Mouse (Mus musculus): Measurements from ENCODE around the gene Hoxd12. TPM values are rescaled to one million over a fixed set of nuclear protein-coding genes. Genes with fewer than 3 reads are reported as not detected.

Hoxd12 gene
- polyA plus RNA-seq (2015; fragmentation: Nextera tagmentation; extraction: Ambion mirVana), result not detected in 2 replicates

DNA sequence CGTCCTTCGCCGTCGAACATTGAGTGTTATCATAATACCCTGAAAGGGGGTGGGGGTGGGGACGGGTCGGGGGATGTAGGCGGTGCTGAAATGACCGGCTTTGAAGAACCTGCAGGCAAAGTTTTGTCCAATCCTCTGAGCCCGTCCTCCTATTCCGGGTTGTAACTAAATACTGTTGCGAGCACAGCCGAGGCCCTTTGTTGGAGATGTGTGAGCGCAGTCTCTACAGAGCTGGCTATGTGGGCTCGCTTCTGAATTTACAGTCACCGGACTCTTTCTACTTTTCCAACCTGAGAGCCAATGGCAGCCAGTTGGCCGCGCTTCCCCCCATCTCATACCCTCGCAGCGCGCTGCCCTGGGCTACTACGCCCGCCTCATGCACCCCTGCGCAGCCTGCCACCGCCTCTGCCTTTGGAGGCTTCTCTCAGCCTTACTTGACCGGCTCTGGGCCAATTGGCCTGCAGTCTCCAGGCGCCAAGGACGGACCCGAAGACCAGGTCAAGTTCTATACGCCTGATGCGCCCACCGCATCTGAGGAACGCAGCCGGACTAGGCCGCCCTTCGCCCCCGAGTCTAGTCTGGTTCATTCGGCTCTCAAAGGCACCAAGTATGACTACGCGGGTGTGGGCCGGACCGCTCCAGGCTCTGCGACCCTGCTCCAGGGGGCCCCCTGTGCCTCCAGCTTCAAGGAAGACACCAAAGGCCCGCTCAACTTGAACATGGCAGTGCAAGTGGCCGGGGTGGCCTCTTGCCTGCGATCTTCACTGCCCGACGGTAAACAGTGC is at the start of gene Hoxd12:
TSS of gene Hoxd12 (plus strand) at position 133 of the 785 bp plus-strand sequence.
- no peak for DNase-seq (ENCODE audit: low spot score)

- no peak for DNase-seq (ENCODE audit: low spot score)
These were observed 39.4 kb upstream of the Hoxd12 start for GRCm38 (mm10) chr2:74635412-74635811.

DNA sequence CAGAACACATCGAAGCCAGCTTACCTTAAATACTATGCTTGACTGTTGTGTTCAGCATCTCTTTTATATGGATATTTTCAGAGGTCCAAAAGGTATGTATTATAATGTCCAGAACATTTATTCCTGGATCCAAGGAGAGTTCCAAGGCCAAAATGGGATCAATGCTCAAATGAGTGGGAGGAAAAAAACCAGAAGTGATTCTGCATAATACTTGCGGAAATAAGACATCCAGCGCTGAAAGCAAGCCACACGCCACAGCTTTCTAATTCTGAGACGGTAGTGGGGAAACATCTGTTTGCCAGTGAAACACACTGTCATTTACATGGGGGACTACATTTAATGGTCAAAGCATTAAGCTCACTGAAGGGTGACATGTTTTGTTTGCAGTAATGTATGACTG is 32.4 kb upstream of the Hoxd12 start:
- DNase-seq (ENCODE audit: low spot score), result no peak

- DNase-seq (ENCODE audit: low spot score), result no peak
These were observed 29.2 kb upstream of the Hoxd12 start for GRCm38 (mm10) chr2:74645631-74646030.

DNA sequence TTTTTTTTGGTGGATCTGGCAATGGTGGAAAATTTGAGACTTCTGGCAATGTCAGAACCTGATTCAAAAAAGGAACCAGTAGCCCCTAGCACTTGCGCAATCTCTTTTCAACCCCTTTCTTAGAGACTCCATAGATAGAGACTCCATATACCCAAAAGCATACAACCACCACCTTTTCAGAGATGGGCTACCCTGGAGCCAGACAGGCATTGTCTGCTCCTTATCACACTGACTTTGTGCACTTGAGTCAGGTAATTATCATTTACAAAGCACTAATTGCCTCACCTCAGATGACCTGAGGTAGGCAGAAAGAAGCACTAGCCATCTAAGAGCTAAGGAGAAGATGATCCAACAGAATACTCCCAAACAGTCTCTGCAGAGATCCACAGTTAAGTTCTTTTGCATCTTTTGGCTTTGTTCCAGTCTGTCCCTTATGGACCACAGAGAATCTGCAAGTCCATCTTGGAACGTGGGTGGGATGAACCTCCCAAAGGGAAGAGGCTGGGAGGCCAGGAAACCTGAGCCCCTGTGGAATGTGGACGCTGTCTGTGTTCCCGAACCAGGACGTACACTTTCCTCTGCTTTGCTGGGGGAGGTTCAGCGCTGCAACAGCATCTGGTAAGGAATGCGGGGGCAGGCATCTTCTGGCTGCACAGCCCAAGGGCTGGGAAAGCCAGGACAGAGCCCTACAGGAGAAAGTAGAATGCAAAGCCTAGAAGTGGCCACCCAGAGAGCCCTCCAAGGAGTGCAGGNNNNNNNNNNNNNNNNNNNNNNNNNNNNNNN is 27.5 kb upstream of the Hoxd12 start:
- DNase-seq (ENCODE audit: low spot score), result no peak

- DNase-seq (ENCODE audit: low spot score), result no peak
These were observed 21.8 kb upstream of the Hoxd12 start for GRCm38 (mm10) chr2:74652996-74653340.

DNA sequence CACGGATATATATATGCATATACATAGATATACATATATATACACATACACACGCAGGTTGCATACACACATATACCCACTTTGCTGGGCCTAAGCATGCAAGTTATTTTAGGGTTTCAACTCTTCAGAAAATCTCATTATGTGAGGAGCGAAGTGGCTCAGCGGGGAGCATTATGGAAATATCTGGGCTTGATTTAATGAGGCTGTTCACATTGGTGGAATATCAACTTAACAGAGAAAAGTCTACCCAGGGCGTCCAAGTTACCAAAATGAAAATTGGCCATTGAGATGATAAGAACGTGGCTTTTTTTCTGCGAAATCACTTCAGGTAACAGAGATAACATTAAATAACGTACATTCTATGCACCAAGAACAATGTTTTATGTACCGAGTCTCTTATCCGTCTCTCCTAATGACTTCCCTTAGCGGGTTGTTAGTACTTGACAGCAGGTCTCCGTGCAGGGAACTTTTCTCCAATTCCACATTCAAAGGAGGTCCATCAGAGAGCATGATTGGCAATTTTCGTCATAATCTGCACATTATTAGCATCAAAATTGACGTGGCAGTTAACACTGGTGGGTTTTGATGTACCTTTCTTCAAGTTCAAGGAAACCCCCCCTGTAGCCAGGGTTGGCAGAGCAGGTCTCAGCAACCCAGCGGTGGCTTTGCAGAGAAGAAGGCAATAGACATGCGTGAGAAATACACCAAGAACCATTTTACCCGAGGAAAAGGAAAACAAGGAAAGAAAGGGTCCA is 20.9 kb upstream of the Hoxd12 start:
- no peak for DNase-seq (ENCODE audit: low spot score)

GRCm38 (mm10) chr2:74654743-74655419 is 19.9 kb upstream of the Hoxd12 start:
- DNase-seq (ENCODE audit: low spot score), result no peak

DNA sequence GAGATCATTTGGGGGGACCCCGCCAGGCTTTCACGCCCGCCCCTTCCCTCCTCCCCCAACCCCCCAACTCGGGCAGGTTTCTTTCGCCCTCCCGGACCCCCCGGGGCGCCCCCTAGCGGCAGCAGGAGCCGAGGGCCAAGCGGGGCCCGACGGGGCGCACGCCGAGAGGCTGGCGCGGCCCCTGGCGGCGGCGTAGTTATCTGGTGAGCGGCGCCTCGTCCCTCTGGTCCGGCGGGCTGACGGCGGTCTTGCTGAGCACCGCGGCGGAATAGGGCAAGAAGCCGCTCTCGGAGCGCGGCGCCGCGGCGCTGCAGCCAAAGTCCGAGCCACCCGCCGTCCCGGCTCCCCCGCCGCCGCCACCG is 19.4 kb upstream of the Hoxd12 start:
- no peak for DNase-seq (ENCODE audit: low spot score)

DNA sequence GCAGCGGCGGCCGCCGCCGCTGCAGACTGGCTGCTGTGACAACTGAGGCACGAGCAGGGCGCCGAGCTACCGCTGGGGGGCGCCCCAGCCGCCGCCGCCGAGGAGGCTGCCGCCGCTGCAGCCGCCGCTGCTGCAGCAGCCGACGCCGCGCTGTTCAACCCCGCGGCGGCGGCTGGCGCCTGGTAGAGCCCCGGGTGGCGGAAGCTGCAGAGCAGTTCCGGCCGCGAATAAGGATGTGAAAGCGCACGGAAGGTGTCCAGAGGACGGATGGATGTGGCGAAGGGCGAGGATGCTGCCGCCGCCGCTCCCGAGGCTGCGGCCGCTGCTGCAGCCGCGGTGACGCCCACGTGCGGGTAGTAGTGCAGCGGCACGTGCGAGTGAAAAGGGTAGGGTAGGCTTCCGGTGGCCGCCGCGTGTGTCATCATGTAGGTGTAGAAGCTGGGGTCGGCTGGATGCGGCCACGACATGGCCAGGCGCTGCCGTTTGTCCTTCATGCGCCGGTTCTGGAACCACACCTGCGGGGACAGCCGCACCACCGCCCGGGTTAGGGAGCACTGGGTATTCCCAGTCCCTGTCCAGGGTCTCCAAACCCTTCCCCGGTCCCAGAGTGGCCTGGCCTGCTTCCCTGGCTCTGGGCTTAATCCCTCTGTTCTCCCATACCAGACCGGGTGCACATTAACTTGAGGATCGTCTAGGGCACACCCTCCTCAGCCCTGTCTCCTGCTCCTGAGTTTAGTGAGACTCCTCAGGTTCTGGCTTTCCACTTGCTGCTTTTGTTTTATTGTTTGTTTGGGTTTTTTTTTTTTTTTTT is 18.8 kb upstream of the Hoxd12 start:
- DNase-seq (ENCODE audit: low spot score), result peak; percentile 49

DNA sequence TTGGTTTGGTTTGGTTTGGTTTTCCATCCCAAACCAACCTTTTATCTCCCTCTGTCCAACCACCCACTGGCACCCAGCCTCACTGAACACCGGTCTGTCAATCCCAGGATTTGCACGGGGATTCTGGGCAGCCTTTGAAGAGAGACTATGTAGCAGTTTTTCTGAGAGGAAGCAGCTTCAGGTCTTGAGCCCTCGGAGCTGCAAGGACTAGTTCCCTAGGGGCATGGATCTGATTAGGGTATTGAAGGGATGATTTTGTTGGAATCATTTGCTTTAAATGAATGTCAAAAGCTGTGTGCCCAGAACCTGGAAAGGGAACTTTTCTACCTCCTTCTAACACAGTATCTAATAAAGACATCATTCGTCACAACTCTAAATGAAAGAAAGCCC is 18.2 kb upstream of the Hoxd12 start:
- no peak for DNase-seq (ENCODE audit: low spot score)

DNA sequence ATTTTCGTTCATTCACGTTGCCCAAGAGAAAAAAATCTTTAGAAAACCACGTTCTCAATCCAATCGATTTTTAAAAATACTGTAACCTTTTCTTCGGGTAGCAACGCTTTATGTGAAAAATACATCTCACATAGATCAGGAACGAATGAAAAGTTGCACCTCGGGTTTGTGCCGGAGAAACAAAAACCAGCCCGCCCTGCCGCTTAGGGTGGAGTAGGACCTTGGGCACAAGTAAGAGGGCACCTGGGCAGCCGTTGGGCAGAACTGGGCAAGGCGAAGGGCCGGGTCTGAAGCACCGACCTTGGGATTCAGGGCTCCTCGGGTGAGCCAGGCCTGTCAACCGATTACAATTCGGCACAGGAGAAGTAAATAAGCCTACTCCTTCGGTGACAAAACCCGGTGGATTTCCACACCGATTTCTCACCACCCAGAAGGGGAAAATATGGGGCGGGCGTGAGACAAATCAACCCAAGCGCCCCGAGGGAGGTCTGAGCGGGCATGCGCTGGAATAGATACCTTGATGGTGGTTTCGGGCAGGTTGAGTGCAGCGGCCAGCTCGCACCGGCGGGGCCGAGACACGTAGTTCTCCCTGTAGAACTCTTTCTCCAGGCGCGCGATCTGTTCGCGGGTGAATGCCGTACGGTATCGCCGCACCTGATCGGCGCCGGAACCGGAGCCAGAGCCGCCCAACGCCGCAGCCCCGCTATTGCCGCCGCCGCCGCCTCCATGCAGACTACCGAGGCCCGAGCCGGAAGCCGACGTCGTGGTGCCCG is 17.4 kb upstream of the Hoxd12 start:
- peak; percentile 24 for DNase-seq (ENCODE audit: low spot score)

GRCm38 (mm10) chr2:74658024-74658666 is 16.7 kb upstream of the Hoxd12 start:
- no peak for DNase-seq (ENCODE audit: low spot score)

DNA sequence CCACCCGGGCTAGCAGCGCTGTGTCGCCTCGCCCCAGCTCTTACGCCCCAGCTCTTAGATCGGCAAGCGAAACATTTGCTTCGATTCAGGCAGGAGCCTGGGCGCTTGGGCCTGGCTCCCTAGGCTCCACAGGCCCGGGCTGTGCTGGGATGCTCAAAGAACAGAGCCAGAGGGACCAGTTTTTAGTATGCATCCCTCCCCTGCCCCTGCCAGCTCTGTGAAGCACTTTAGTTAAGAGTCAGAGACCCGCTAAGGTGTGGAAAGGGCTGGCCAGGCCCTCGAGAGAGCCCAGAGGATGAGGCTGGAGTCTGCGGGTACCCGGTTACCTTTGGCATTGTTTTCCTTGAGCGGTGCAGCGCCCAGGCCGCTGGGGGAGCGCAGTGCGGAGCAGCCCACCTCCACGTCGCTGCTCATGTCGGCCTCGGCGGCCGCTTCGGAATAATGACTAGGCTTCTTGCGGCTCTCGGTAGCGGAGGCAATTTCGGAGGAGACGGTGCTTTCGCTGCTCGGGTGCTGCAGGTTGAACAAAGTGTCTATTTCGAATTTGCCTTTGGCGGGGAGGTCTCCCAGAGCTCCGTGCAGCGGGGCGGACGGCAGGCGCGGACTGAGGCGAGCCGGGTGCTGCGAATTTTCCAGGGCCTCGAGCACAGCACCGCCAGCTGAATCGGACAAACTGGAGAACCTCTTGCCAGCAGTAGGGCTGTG is 16.0 kb upstream of the Hoxd12 start:
- no peak for DNase-seq (ENCODE audit: low spot score)

- DNase-seq (ENCODE audit: low spot score), result no peak
These were observed 15.3 kb upstream of the Hoxd12 start, which contains the start of gene Evx2 for GRCm38 (mm10) chr2:74659507-74660005. Gene Evx2 (minus strand): TSS chr2:74659557.

DNA sequence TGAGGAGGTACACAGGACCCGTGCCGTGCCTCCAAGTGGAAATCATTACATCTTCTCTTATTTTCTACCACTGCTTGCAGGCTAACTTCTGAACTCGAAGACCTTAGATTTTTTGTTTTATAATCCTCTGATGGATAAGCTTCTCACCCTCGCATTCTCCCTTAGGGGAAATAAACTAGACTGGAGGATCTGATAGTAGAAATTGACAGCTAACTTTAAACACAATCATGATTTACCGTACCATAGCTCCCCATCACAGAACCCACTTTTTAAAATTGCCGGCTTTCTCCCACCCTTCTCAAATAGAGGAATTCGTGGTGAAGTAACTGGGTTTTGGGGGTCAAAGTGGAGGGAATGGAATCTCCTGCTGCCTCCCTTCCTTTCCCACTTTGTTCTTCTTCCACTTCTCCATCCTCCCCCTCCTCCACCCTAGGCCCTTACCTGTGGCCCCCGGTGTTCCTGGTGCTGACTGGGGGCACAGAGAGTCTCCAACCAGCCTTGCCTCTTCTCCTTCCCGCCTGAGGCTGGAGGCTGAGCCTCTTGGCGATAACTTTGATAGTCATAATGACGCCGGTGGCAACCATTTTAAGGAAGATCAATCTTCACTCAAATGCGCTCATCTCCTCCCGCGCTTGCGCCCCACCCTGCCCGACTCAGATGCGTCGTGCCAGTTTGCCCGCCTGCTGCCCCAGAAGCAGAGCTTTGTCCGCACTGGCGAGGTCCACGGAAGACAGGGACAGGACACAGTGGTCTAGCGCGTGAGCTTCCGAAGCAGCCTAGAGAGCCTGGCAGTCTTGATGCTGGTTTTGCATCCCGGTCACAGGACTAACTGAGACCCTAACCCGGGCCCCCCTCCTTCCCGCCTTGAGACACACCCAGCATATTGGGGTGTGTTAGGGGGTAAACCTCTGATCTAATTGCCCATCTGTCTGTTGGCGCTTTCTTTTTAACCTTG is 14.1 kb upstream of the Hoxd12 start:
- no peak for DNase-seq (ENCODE audit: low spot score)

DNA sequence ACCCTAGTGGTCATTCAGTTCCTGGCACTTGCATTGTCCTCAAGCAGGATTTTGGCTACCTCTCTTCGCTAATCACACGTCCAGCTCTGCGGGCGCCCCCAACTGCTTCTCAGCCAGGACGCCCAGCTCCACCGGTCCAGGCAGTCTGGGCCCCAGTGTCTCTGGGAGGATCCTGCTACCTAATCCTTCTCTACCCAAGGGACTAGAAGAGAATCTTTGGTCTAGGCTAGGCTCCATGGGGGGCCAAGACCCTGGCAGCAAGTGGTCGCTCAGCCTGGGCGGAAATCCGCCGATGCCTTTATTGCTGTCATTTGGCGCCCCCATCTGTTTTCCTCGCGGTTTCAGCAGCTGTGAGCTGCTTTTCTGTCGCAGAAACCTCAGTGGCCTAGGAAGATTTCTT is 13.1 kb upstream of the Hoxd12 start:
- DNase-seq (ENCODE audit: low spot score), result peak; percentile 42
